Mouse (Mus musculus) cerebellum, postnatal 14 days (tissue): Measurements from ENCODE around the gene Eya2.
A peak's percentile ranks its signal among the peaks of the same experiment; 100 is the strongest.

Source experiments
- DNase-seq, 2 experiments: peaks; one replicate each; pipeline ENCODE4 v3.0.0; 2021; ENCODE audit warnings: mixed read lengths in 2 of 2

Gene Eya2

DNA sequence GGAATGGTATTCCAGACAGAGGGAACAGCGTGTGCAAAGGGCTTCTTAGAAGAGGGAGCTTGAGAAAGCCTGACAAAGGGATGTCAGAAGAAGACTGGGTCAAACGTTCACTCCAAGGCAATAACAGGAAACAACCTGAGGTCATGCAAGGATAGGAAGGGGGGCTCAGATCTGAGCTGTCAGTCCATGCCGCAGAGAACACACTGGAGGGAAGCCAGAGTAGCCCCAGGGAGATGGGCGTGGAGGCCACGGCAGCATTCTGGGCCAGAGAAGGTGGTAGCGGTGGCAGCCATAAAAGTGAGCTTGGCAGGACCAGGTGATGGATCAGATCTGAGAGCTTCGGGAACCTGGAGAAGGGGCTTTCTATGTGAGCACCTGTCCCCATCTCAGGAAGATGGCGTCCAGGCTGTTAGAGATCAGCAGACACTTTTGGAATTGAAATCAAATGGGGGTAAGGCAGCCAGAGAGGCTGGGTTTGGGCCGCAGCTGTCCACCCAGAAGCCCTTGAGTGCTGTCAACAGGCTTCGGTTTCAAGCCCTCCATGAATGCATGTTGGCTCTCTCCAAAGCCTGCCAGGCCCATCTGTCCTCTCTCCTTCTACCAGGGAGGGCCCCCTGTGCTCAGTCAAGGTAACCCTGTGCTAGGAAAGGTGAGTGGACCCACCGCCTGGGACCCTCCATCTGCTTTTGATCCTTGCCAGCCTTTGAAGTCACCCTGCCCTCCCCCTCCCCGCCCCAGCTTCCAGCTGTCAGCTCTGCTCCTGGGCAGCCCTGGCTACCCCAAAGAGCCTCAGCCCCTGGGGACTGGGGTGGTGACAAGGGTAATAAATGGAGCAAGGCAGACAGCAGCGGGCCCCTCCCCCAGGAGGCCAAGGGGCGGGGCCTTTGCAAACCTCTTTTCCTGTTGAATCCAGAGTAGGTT, 58.4 kb downstream of the Eya2 start:
- DNase-seq: peak in 1 of 2 experiments; percentile 45

DNA sequence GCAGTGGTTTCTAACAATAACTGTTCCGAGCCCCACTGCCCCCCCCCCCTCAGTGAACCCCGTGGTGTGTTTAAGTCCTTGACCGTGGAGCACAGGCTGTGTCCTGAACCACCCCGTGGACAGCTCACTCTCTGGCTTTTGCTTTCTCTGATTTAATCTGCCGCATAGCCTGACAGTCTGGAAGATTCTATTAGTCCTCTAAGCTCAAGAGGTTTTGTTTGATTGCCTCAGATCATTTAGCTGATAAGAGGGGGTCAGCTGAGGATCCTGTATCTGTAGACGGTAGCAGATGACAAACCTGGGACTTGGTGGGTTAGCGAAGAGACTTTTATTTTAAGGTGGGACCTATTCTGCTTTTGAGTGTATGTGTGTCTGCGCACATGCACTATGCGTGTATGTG, 59.3 kb downstream of the Eya2 start:
- no peak for DNase-seq

DNA sequence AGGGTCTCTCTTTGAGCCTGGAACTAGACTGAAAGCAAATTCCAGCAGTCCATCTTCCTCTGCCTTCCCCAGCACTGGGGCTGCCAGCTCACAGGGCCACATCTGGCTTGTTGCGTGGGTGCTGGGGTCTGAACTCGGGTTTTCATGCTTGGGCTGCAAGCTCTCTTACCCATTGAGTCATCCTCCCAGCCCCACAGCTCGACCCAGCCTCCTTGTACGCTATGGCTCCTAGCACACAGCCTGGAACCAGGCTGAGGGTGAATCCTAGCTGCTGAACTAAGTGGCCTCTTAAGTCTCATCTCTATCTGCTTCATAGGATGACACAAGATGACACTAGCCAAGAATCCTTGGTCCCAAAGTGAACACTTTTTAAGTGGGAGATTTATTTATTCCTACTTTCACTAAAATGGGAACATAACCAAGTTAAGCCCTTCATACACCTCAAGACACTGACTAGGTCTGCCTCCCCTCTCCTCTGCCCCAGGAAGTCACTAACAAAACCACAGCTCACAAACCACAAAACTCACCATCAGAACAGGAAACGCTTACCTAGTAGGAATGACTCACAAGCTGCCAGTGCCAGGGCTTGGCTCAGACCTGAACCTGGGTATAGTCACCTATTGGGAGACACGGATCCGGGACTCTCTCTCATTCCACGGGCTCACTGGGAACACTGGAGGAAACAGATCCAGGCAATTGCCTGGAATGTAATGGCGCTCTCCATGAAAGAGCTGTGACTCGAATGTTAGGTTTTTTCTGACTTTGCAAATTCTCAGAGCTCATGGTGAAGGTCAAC, 60.1 kb downstream of the Eya2 start:
- DNase-seq: peak in 1 of 2 experiments; percentile 40

DNA sequence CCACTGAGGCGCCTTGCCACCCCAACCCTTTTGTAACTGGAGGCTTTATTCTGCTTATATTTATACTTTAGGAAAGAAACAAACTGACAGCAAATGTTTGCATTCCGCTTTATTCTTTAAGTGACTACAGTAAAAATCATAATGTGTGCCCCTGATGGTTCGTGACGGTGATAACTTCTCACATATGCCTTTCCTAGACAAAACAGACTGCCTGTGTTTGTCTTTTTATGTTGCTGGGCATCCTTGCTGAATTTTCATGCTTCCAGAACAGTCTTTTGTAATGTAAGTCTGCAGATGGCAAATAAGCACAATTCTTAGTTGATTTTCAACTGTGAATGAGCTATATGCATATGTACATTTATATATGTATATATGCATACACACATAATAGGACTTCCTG, 61.7 kb downstream of the Eya2 start:
- no peak for DNase-seq

DNA sequence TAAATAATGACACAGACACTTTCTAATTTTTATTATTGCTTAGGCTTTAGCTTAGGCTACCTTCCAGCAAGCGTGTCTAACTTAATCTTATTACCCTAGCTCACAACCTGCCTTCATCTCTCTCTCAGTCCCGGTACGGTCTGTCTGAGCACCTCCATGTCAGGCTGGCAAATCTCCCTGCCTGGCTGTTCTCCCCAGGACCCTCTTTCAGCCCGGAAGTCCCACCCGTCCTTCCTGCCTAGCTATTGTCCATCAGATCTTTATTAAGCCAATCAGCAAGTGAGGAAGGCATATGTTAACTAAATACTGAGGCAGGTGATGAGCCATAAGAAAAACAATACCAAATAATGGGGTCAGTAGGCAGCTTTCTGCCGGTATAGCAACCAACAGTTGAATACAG, 62.1 kb downstream of the Eya2 start:
- DNase-seq: no peak

DNA sequence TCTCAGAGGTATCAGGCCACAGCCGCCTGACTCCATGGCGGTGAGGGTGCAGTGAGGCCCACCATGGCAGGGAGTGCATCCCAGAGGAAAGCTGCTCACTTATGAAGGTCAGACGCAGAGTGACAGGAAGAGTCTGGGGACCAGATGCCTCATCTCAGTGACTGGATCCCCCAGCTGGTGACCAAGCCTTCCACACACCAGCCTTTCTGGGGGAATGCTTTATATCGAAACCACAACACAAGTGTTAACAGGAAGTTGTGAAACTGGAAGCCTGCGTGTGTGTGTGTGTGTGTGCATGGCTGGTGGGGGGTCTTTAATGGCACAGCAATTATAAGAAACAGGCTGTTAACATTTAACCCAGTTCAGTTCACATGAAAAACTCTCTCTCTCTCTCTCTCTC, 64.7 kb downstream of the Eya2 start:
- DNase-seq: no peak

DNA sequence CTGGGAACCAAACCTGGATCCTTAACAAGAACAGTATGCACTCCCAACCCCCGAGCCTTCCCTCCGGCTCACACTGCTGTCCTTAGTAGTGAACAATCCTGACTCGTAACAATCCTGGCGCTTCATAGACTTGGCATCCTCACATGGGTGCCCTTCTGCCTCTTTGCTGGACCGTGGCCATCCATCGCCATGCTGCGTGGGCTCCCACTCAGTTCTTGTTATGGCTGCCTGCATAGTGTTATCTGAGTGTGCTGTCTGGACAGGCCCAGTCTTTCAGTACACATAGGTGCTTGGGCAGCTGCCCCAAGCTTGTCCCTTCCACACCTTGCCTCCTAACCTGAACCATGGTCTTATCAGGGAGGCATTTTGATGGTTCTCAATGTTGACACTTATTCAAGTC, 68.4 kb downstream of the Eya2 start:
- DNase-seq: peak in 1 of 2 experiments; percentile 46

DNA sequence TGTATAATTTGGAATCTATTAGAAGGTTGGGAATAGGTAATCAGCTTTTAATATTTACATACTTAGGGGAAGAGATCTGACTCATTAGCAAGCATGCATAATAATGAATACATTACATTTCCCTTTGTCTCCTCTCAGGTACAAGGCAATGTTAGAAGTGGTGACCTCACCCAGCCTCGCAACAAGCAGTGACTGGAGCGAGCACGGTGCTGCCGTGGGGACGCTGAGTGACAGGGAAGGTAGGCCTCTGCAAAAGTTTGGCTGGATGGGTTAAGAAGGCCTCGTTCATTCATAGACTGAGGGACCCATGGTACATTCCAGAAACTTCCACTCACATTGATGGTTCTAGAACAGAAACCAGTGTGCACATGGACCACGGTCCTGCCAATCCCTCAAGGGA, 69.8 kb downstream of the Eya2 start:
- no peak for DNase-seq

DNA sequence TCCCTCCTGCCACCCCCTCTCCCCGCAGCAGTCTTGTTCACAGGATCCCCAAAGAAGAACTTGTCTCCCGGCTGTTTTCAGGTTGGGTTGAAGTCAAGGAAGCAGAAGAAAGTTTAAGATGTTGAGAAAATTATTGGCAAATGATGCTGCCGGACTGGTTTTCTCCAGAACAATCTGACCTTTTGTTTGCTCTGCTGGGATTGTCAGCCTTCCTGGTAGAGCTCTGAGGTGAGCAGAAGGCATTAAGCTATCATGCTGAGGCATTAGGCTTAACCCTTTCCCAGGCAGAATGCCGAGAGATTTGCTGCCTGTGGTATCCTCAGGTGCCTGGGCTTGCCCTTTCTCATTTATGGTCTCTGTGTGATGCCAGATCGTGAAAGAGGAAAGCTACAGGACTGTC, 70.3 kb downstream of the Eya2 start:
- DNase-seq: peak; percentile 63 to 66

DNA sequence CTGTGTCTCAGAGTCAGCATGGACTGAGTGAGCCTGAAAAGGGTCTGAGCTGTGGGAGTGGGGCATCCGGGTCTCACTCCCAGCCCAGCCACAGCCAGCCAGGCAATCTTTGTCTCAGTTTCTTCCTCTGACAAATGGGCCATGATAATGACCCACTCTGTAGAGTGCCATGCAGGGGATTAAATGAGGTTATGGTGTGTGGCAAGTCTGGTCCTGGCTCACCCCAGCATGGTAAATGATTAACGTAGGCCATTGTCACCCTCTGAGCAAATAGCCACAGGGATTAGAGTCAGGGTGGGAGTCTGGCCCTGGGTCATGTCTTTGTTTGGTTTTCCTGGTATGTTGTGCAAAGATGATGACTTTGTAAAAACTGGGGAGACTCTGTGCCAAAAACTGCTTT, 72.3 kb downstream of the Eya2 start:
- DNase-seq: no peak

DNA sequence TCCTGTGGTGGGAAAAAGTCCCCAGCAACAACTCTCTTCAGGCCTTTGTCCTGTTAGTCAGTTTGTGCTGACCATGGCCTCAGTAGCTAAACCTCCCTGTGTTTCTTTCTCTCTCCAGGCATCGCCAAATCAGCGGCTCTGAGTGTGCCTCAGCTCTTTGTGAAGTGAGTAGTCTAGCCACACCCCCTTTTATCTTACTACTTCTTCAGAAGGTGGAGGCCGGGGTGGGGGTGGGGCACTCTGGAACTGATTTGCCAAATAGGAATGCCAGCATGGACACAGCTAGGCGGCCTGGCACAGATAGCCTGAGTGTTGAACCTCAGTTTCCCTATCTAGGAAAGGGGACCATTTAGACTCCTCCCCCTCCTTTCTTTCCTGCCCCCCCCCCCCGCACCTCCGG, 87.9 kb downstream of the Eya2 start:
- DNase-seq: no peak

DNA sequence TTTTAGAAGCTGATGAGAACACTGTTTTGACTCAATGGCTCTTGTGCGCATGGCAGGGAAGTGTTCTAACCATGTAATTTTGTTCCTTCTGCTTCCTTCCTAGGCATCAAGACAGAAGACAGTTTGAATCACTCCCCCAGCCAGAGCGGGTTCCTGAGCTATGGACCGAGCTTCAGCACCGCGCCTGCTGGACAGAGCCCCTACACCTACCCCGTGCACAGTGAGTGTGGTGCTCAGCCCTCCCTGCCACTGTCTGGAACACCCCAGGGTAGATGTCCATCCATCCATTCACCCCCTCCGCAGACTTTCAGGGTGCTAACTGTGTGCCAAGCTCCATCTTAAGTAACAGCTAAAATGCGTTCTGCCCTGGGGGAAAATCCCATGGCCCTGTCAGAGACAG, 92.7 kb downstream of the Eya2 start:
- no peak for DNase-seq

DNA sequence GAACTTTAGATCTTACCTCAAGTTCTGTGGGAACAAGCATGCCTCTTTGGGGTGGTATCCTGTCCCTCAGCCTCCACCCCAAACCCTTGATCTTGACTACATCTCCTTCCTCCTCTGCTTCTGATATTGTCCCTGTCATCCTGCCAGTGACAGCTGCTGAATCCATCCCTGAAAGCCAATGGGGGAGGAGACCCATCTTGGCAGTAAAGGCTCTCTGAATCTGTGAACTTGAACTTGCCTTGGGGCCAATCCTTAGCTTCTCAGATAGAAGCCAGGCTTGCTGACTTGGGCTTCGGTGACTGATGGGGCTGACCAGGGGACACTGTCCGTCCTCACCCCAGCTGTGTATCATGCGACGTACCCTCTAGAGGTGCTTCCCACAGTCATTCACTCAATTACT, 94.1 kb downstream of the Eya2 start:
- DNase-seq: peak in 1 of 2 experiments; percentile 26

DNA sequence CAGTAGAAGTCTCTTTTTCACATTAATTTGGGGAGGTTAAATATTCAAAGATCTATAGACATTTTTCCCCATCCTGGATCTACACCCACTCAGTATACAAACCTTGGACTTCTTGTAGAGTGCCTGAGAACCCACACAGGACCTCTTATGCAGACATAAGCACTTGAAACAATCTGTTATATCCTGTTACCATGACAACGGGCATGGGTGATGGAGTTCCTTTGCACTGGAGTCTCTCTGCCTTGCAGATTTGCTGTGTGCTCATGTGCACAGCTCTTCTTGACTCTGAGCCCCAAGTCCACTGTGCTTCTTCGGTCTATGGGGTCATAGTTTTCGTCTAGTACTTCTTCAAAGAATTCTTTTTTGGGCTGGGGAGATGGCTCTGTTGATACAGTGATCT, 96.2 kb downstream of the Eya2 start:
- DNase-seq: no peak

DNA sequence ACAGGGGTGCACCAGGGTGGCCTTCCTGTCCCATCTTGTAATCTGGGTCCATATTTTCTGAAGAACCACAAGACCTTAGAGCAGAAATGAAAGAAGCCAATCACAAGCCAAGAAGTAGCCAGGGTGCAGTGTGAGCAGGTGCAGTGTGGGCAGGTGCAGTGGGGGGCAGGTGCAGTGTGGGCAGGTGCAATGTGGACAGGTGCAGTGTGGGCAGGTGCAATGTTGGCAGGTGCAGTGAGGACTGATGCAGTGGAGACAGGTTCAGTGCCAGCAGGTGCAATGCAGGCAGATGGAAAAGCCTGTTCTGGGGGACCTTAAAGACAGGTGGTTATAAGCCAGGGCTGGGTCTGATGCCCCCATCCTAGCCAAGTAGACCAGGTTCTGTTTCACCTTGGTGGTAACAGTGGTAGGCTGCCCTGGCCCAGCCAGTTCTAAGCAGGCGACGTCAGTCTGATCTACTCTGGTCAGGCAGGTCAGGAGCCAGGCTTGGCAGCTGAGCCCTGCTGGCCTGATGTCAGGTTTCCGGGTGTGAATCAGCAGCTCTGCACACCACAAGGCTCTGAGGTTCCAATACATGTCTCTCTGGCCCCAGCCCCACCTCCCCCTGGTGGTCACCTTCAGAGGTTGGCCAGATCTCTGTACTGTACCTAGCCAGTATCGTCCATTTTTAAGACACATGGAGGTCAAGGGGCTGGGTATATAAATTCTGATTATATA, 98.3 kb downstream of the Eya2 start:
- DNase-seq: peak; percentile 85 to 88

DNA sequence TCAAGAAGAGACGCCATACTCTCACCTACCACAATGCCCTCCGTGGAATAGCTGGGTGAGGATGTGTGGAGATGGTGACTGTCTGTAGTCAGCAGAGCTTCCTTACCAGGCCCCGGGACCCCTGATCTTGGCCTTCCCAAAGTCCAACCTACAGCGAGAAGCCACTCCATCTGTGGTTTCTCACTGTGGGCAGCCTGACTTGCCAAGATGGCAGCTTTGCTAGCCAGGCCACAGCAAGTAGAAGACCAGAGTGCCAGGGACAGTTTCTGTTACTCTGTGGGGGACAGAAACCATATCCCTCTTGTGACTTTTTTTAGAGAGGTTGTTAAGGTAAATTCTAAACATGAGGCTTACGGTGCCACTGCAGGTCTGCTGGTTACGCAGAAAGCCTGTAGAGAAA, 99.9 kb downstream of the Eya2 start:
- peak; percentile 37 to 70 for DNase-seq

DNA sequence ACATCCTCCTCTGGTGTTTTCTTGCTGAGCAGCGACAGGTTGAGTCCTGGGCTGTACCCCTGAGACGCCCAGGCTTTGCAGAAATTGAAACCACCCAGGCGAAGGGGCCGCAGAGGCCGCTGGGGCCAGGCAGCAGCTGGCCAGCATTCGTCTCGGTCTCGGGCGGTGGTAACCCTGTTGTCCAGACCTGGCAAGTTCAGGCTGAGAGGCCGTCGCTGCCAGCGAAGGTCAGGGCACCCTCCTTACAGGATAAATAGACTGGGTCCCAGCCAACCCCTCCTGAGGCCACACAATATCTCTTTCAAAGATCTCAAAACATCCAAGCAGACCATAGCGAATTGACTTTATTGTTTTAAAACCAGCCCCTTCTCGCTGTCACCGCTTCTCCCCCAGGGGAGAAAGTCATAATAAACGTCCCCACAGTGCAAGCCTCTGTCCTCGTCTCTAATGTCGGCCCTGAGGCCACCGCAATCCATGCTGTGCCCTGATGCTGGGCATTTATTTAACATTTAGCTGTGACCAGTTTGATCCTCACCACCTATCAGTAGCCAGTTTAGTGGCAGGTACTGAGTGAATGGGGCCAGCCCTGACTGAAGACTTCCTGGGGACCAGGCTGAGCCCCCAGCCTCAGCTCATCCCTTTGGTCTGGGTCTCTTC, 105.5 kb downstream of the Eya2 start:
- DNase-seq: peak; percentile 28 to 29

DNA sequence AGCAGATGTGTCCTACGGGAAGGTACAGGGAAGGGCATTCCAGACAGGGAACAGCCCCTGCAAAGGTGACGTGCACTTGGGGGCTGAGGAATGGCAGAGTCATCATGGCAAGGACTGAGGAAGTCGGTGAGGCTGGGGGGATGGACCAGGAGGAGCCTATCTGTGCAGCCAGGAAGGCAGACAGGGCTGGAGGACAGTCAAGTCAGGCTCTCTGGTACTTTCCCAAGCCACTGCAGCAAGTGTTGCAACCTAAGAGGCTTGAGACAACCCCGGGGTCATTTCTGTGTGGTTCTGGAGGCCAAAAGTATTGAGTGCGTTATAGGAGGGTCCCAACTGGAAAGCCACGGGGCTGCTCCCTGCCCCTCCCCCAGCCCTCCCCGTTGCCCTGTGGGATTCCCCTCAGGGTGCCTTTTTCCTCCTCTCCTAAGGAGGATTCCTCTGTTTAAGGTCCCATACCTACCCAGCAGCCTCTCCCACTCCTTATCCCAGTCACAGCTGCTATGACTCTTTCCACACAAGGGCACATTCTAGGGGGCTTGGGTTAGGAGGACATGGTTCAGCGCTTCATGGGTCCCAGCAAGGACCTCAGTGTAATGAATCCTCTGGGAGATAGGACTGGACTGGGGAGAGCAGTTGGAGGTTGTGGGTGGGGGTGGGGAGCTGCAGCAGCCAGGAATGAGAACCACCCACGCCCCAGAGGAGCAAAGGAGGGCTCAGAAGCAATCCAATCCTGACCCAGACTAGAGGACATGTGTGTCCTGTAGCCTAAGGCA, 108.4 kb downstream of the Eya2 start:
- DNase-seq: no peak

DNA sequence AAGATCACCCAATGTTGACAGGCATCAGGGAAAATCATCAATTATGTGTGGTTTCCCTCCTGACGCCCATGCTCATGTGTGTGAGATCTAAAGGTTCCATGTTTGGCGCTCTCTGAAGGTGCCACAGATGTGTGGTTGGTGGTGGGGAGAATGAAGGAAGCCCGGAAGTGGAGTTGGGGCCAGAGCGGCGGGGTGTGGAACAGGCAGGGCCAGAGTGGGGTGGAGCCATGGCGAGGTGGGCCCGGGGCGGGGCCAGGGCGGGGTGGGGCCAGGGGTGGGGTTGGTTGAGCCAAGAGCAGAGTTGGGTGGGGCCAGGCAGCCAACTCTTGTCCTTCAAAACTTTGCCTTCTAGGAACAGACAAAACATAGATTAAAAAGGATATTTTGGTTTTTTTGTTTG, 113.4 kb downstream of the Eya2 start:
- no peak for DNase-seq

DNA sequence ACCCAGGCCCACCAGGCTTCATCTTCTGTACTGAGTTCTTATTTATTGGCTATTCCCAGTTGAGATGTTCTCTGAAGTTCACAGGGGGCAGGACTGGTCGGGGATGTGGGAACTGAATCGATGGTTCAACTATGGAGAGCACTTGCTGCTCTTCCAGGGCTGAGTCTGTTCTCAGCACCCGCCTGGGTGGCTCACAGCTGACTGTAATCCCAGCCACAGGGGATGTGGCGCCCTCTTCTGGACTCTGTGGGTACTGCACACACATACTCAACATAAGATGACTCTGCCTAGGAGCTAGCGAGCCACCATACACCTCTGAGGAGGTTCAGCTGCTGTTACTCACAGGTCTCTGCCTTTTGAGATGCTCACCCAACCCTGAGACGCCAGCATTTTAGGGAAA, 121.9 kb downstream of the Eya2 start:
- peak; percentile 22 to 57 for DNase-seq

DNA sequence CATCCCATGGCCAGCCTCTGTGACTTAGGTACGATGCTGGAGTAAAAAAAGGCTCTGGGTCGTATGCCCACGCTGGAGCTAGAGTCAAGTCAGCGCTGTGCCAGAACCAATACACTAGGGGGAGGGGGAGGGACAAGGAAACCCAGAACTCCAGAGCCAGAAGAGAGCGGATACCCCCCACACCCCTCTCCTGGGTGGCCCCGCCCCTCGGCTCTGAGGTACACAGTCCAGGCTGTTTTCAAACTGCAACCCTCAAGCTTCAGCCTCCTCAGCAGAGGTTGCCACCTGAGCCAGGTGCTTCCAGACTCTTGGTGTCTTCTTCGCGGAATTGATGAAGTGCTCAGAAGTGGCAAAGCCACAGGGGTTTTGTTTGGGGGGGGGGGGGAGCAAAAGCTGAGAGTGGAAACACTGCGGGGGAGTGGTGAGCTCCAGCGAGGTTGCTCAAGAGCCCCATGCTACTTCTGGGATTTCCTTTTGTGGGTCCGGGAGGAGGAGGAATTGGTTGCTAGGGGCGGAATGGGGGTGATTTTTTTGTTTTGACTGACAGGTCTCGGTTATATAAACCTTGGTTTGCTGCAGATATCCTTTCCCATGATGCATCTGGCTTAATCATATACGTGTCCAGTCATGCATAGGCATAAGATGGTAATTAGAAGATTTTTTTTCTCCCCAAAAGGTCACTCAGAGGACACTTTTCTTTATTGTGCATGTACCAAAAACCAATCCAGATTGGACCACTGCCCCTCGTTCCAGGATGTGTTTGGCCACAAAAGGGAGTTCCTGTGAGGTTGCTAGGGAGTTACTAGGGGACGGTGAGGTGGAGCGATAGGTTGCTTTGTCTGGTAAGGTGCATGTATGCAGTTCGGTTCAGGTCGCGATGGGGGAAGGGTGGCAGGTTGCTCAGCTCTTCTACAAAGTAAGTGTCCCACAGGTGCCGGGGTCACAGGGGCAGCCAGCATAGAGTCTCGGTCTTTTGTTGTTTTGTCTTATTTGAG, 122.6 kb downstream of the Eya2 start:
- DNase-seq: no peak
